In the genomic region with DNA sequence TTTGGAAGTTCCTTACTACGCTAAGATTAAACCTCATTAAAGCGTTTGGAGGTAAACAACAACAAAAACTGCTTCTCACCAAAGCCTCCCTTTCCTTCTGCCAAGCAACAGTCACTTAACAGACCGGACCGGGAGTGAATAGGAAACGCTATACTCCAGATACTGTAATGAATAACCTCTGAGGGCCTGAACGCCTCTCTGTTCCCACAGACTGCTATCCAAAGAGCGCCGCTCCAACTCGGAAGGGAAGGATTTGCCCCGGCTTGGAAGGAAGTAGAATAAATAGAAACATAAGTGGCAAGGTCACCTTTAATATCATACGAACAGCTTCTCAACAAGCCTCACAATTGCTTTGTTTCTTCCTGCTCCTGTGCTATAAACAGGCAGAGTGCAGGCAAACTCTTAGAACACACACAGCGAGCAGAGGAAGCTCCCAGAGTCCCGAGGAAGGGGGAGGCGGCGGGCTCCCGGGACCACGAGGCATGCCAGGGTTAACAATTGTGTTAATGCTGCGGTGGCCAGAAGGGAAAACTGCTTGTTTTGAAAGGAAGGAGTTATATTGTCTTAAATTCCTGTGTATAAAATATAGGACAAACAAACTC, we compare ENCODE assay signal across 8 mouse cellular contexts. TPM values are rescaled to one million over a fixed set of nuclear protein-coding genes. Genes with fewer than 3 reads are reported as not detected.
DNase-seq lines count a peak whose midpoint lies in the region; ATAC-seq and TF ChIP-seq lines count a peak whose summit lies in the region.

No protein-coding gene starts in this region.

- H3K36me3 ChIP-seq in E14TG2a.4 (ENCODE audit: insufficient read depth, low read length): no peaks in the 10 kb centered on the region
- H3K36me3 ChIP-seq in heart, embryonic 14.5 days (ENCODE audit: control insufficient read depth, insufficient read depth, low read length): no peaks in the 10 kb centered on the region
- no peaks in the 10 kb centered on the region for H3K36me3 ChIP-seq in kidney, embryonic 14.5 days (ENCODE audit: control insufficient read depth, insufficient read depth, low read length)

- 20% methylated on average over 18 of the region's 18 CpGs for WGBS in heart, embryonic 14.5 days
- WGBS in kidney, embryonic 14.5 days: 28% methylated on average over 18 of the region's 18 CpGs

- no peaks in the 10 kb centered on the region for H3K9me3 ChIP-seq in E14TG2a.4 (ENCODE audit: low read length)
- H3K9me3 ChIP-seq in heart, embryonic 14.5 days (ENCODE audit: control insufficient read depth, low read length): no peaks in the 10 kb centered on the region
- no peaks in the 10 kb centered on the region for H3K9me3 ChIP-seq in kidney, embryonic 14.5 days (ENCODE audit: control insufficient read depth, low read length)

- TF ChIP-seq CTCF in E14TG2a.4 (conservative IDR thresholded peaks at IDR 0.05; ENCODE audit: low read length): no peak
- no peak for TF ChIP-seq CTCF in bone marrow macrophage, adult 2 months (IDR thresholded peaks at IDR 0.05; ENCODE audit: low read depth, low read length)

- peak overlapping the region; percentile 63 for H3K9ac ChIP-seq in heart, embryonic 14.5 days (ENCODE audit: low read length)
- H3K9ac ChIP-seq in kidney, embryonic 14.5 days (ENCODE audit: low read depth, low read length): no peak overlapping the region

- no peak for DNase-seq in spleen, adult 12 weeks (ENCODE audit: low spot score)
- DNase-seq in cerebellum, adult 8-10 months: no peak
- DNase-seq in spleen, postnatal 36 days (ENCODE audit: low spot score in 2 of 2): no peak

- ATAC-seq in heart, embryonic 14.5 days (ENCODE audit: insufficient number of reproducible peaks, insufficient read depth, low FRiP score, low read depth): peak; percentile 54; the same call in 1 of the 2 replicates
- ATAC-seq in kidney, embryonic 14.5 days (ENCODE audit: low FRiP score, low TSS enrichment): peak; percentile 71; the same call in 1 of the 2 replicates
- ATAC-seq in megakaryocyte progenitor cell, adult 5-6 weeks (replicated peaks; ENCODE audit: poor library complexity): 0 out of 2 replicates have a peak, but pooled peaks have one; percentile 24

- H3K4me3 ChIP-seq in E14TG2a.4 (replicated peaks; ENCODE audit: low read length): 0 out of 2 replicates have a peak overlapping the region, but pooled peaks have one; percentile 2
- peak overlapping the region; percentile 8; the same call in 1 of the 2 replicates for H3K4me3 ChIP-seq in bone marrow macrophage, adult 2 months (ENCODE audit: insufficient read depth, low read length)
- H3K4me3 ChIP-seq in heart, embryonic 14.5 days (ENCODE audit: control insufficient read depth in 1 of 2, insufficient read depth in 1 of 2, low read depth in 1 of 2, low read length in 2 of 2): peak overlapping the region; percentile 17 to 21
- peak overlapping the region; percentile 12; the same call in 1 of the 2 replicates for H3K4me3 ChIP-seq in kidney, embryonic 14.5 days (ENCODE audit: low read length)

- peaks cover 35% of the 10 kb centered on the region for H3K4me1 ChIP-seq in E14TG2a.4 (replicated peaks; ENCODE audit: low read depth, low read length)
- H3K4me1 ChIP-seq in bone marrow macrophage, adult 2 months (ENCODE audit: control insufficient read depth, insufficient read depth, low read length): no peaks in the 10 kb centered on the region
- H3K4me1 ChIP-seq in heart, embryonic 14.5 days (ENCODE audit: control insufficient read depth in 2 of 2, insufficient read depth in 2 of 2, low read length in 2 of 2): peaks cover 2 to 9% of the 10 kb centered on the region in 2 experiments; a peak in 3 of 4 replicates
- H3K4me1 ChIP-seq in kidney, embryonic 14.5 days (ENCODE audit: control insufficient read depth, insufficient read depth, low read length): no peaks in the 10 kb centered on the region

- H3K4me2 ChIP-seq in heart, embryonic 14.5 days (ENCODE audit: low read length): peak overlapping the region; percentile 58
- H3K4me2 ChIP-seq in kidney, embryonic 14.5 days (replicated peaks; ENCODE audit: low read depth, low read length): peak overlapping the region; percentile 25

- H3K27ac ChIP-seq in bone marrow macrophage, adult 2 months (ENCODE audit: insufficient read depth, low read depth, low read length): no peak overlapping the region
- H3K27ac ChIP-seq in heart, embryonic 14.5 days (replicated peaks in 1 of 2; ENCODE audit: control insufficient read depth in 1 of 2, insufficient read depth in 1 of 2, low read depth in 2 of 2, low read length in 2 of 2): peak overlapping the region in 1 of 2 experiments; percentile 39; a peak in 2 of 4 replicates
- H3K27ac ChIP-seq in kidney, embryonic 14.5 days (ENCODE audit: low read depth, low read length): no peak overlapping the region

- peaks cover 11% of the 10 kb centered on the region for H3K27me3 ChIP-seq in E14TG2a.4 (ENCODE audit: insufficient read depth, low read length)
- no peaks in the 10 kb centered on the region for H3K27me3 ChIP-seq in heart, embryonic 14.5 days (ENCODE audit: control insufficient read depth, insufficient read depth, low read length)
- no peaks in the 10 kb centered on the region for H3K27me3 ChIP-seq in kidney, embryonic 14.5 days (ENCODE audit: control insufficient read depth, insufficient read depth, low read length)

- TF ChIP-seq POLR2A in bone marrow macrophage, adult 2 months (IDR thresholded peaks at IDR 0.05; ENCODE audit: borderline replicate concordance, low read depth, low read length): no peak

RNA-seq across cellular contexts. Expression of gene Dars, which starts 39.8 kb away (rescaled TPM):
- polyA plus RNA-seq in bone marrow macrophage, adult 2 months (2012; ENCODE audit: insufficient read depth, insufficient read length, missing spikeins): 50.2 and 52.9 TPM in 2 replicates
- polyA plus RNA-seq in heart, embryonic 14.5 days (2014; fragmentation: Nextera tagmentation; extraction: Ambion mirVana): 47.3 and 58.1 TPM in 2 replicates
- polyA plus RNA-seq in kidney, embryonic 14.5 days (2014; fragmentation: Nextera tagmentation; extraction: Ambion mirVana): 108 and 150 TPM in 2 replicates
- 238 and 252 TPM in 2 replicates for total RNA-seq in megakaryocyte progenitor cell, adult 5-6 weeks (2015)
- 287 and 313 TPM in 2 replicates for total RNA-seq in megakaryocyte progenitor cell, adult 5-6 weeks (2017)
